Mouse (Mus musculus): ENCODE results near the gene Elmsan1. TPM values are rescaled to one million over a fixed set of nuclear protein-coding genes. Genes with fewer than 3 reads are reported as not detected.

Gene Elmsan1
- 7.1 and 7.4 TPM in 2 replicates for polyA plus RNA-seq (2014; fragmentation: Nextera tagmentation; extraction: Ambion mirVana)

DNA sequence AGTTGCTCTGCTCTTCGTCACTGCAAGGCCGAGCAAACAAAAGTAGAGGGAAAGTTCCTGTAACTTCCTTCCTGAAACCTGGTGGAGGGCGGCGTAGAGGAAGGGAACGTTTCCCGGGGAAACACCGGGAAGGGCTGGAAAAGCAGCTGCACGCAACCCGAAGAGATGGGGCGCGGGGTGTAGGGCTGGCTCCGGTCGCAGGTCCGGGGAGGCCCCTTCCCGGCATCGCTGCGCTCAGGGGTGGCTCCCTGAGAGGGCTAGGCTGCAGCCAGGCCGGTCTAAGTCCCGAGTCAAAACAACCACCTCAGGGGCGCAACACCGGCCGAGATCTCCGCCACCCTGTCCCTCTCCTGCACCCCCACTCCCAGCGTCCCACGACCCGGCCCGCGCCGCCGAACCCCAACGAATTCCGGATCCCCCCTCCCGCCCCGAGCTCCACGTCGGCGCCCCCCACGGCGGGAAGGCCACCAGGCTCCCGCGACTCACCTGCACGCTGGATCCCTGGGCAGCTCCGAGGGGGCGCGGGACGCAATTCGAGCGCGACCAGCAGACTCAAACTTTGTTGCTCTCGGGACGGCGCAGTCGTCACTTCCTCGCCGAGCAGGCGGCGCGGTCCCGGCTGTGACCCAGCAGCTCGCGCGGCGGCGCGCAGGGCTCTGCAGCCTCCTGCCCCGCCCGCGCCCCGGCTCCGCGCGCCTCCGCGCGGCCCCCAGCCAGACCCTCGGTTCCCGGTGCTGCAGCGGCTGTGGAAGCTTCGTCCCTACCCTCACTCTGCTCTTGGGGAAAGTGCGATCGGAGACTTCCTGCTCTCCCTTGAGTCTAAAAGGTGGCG lies at the start of gene Elmsan1:
Gene Elmsan1, minus strand, starts transcription at position 593 of the 832 bp plus-strand sequence.
- Histone ChIP-seq H3K4me3 (ENCODE audit: control insufficient read depth in 1 of 2, insufficient read depth in 1 of 2, low read depth in 1 of 2, low read length in 2 of 2) (peak within 1 kb of the TSS; percentile 65 to 74), H3K27ac (replicated peaks in 1 of 2; ENCODE audit: control insufficient read depth in 1 of 2, insufficient read depth in 1 of 2, low read depth in 2 of 2, low read length in 2 of 2) (peak within 1 kb of the TSS; percentile 87 to 93), H3K9me3 (ENCODE audit: control insufficient read depth, low read length) (no peaks in the 10 kb centered on the region), H3K36me3 (ENCODE audit: control insufficient read depth, insufficient read depth, low read length) (peaks cover 8% of the 10 kb centered on the region; the same call in 1 of the 2 replicates), H3K9ac (ENCODE audit: low read length) (peak within 1 kb of the TSS; percentile 88), H3K4me2 (ENCODE audit: low read length) (peak within 1 kb of the TSS; percentile 91), H3K4me1 (ENCODE audit: control insufficient read depth in 2 of 2, insufficient read depth in 2 of 2, low read length in 2 of 2) (peaks cover 29 to 52% of the 10 kb centered on the region in 2 experiments), H3K27me3 (ENCODE audit: control insufficient read depth, insufficient read depth, low read length) (no peaks in the 10 kb centered on the region)
- ATAC-seq (ENCODE audit: insufficient number of reproducible peaks, insufficient read depth, low FRiP score, low read depth): peak; percentile 79
- WGBS: under 1% methylated on average over 78 of the region's 82 CpGs

DNA sequence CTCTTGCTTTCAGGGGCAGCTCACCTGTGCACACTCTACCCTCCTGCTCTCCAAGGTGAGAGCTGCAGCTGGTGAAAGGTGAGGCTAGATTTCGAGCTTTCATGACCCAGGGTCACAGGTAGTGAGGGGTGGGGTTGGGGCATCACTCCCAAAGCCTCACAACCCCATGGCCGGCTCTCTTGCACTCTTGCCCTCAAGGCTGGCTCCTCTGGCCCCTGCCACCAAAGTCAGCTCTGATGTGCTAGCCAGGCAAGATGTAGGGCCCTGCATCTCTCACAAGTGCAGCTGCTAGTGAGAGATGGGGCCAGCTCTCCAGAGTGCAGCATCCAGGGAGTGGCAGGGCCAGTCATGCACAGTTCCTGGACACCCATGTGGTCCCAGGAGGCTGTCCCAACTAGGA lies 48.6 kb upstream of the Elmsan1 start:
- no peak overlapping the region for H3K4me3 ChIP-seq (ENCODE audit: control insufficient read depth in 1 of 2, insufficient read depth in 1 of 2, low read depth in 1 of 2, low read length in 2 of 2)
- H3K9me3 ChIP-seq (ENCODE audit: control insufficient read depth, low read length): no peaks in the 10 kb centered on the region
- H3K27ac ChIP-seq (replicated peaks in 1 of 2; ENCODE audit: control insufficient read depth in 1 of 2, insufficient read depth in 1 of 2, low read depth in 2 of 2, low read length in 2 of 2): no peak overlapping the region
- ATAC-seq (ENCODE audit: insufficient number of reproducible peaks, insufficient read depth, low FRiP score, low read depth): no peak
- WGBS: 52% methylated on average over 2 of the region's 2 CpGs
- H3K9ac ChIP-seq (ENCODE audit: low read length): no peak overlapping the region
- no peaks in the 10 kb centered on the region for H3K27me3 ChIP-seq (ENCODE audit: control insufficient read depth, insufficient read depth, low read length)
- no peaks in the 10 kb centered on the region for H3K36me3 ChIP-seq (ENCODE audit: control insufficient read depth, insufficient read depth, low read length)
- no peak overlapping the region for H3K4me2 ChIP-seq (ENCODE audit: low read length)
- H3K4me1 ChIP-seq (ENCODE audit: control insufficient read depth in 2 of 2, insufficient read depth in 2 of 2, low read length in 2 of 2): no peaks in the 10 kb centered on the region

- H3K9me3 ChIP-seq (ENCODE audit: control insufficient read depth, low read length): no peaks in the 10 kb centered on the region
- H3K4me1 ChIP-seq (ENCODE audit: control insufficient read depth in 2 of 2, insufficient read depth in 2 of 2, low read length in 2 of 2): no peaks in the 10 kb centered on the region
- no peaks in the 10 kb centered on the region for H3K36me3 ChIP-seq (ENCODE audit: control insufficient read depth, insufficient read depth, low read length)
- H3K4me2 ChIP-seq (ENCODE audit: low read length): no peak overlapping the region
- ATAC-seq (ENCODE audit: insufficient number of reproducible peaks, insufficient read depth, low FRiP score, low read depth): no peak
- H3K4me3 ChIP-seq (ENCODE audit: control insufficient read depth in 1 of 2, insufficient read depth in 1 of 2, low read depth in 1 of 2, low read length in 2 of 2): no peak overlapping the region
- WGBS: 67% methylated on average over 7 of the region's 7 CpGs
- H3K27ac ChIP-seq (replicated peaks in 1 of 2; ENCODE audit: control insufficient read depth in 1 of 2, insufficient read depth in 1 of 2, low read depth in 2 of 2, low read length in 2 of 2): no peak overlapping the region
- no peak overlapping the region for H3K9ac ChIP-seq (ENCODE audit: low read length)
- H3K27me3 ChIP-seq (ENCODE audit: control insufficient read depth, insufficient read depth, low read length): no peaks in the 10 kb centered on the region
Measured at GRCm38 (mm10) chr12:84260363-84260762, 41.7 kb upstream of the Elmsan1 start.

GRCm38 (mm10) chr12:84254886-84255285 lies 36.2 kb upstream of the Elmsan1 start:
- ATAC-seq (ENCODE audit: insufficient number of reproducible peaks, insufficient read depth, low FRiP score, low read depth): no peak
- 82% methylated on average over 5 of the region's 5 CpGs for WGBS
- H3K9me3 ChIP-seq (ENCODE audit: control insufficient read depth, low read length): no peaks in the 10 kb centered on the region
- H3K9ac ChIP-seq (ENCODE audit: low read length): no peak overlapping the region
- H3K27me3 ChIP-seq (ENCODE audit: control insufficient read depth, insufficient read depth, low read length): no peaks in the 10 kb centered on the region
- no peaks in the 10 kb centered on the region for H3K36me3 ChIP-seq (ENCODE audit: control insufficient read depth, insufficient read depth, low read length)
- no peak overlapping the region for H3K27ac ChIP-seq (replicated peaks in 1 of 2; ENCODE audit: control insufficient read depth in 1 of 2, insufficient read depth in 1 of 2, low read depth in 2 of 2, low read length in 2 of 2)
- H3K4me2 ChIP-seq (ENCODE audit: low read length): no peak overlapping the region
- no peaks in the 10 kb centered on the region for H3K4me1 ChIP-seq (ENCODE audit: control insufficient read depth in 2 of 2, insufficient read depth in 2 of 2, low read length in 2 of 2)
- H3K4me3 ChIP-seq (ENCODE audit: control insufficient read depth in 1 of 2, insufficient read depth in 1 of 2, low read depth in 1 of 2, low read length in 2 of 2): no peak overlapping the region

DNA sequence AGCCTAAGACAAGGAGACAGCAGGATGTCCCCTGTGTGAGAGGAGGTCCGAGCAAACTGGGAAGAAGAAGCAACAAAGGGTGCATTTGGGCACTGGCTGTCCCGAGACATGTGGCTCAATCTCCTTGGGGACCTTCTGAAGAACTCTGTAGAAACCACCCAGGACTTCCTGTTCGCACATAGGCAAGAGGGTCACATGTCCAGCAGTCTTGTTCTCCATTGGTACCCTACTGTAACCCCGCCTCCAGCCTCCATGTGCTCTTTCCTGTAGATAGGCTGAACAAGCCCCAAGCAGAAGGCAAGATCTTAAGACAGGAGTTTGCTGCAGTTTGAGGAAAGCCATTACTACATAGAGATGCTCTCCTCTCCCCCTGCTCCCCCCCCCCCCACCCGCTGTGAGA lies 34.1 kb upstream of the Elmsan1 start:
- Histone ChIP-seq H3K9me3 (ENCODE audit: control insufficient read depth, low read length) (no peaks in the 10 kb centered on the region), H3K9ac (ENCODE audit: low read length) (no peak overlapping the region), H3K27ac (replicated peaks in 1 of 2; ENCODE audit: control insufficient read depth in 1 of 2, insufficient read depth in 1 of 2, low read depth in 2 of 2, low read length in 2 of 2) (no peak overlapping the region), H3K4me1 (ENCODE audit: control insufficient read depth in 2 of 2, insufficient read depth in 2 of 2, low read length in 2 of 2) (no peaks in the 10 kb centered on the region), H3K27me3 (ENCODE audit: control insufficient read depth, insufficient read depth, low read length) (no peaks in the 10 kb centered on the region), H3K36me3 (ENCODE audit: control insufficient read depth, insufficient read depth, low read length) (no peaks in the 10 kb centered on the region), H3K4me2 (ENCODE audit: low read length) (no peak overlapping the region), H3K4me3 (ENCODE audit: control insufficient read depth in 1 of 2, insufficient read depth in 1 of 2, low read depth in 1 of 2, low read length in 2 of 2) (no peak overlapping the region)
- 86% methylated on average over 4 of the region's 5 CpGs for whole genome bisulfite sequencing
- ATAC-seq (ENCODE audit: insufficient number of reproducible peaks, insufficient read depth, low FRiP score, low read depth): no peak

- Histone ChIP-seq H3K27ac (replicated peaks in 1 of 2; ENCODE audit: control insufficient read depth in 1 of 2, insufficient read depth in 1 of 2, low read depth in 2 of 2, low read length in 2 of 2) (no peak overlapping the region), H3K4me3 (ENCODE audit: control insufficient read depth in 1 of 2, insufficient read depth in 1 of 2, low read depth in 1 of 2, low read length in 2 of 2) (no peak overlapping the region), H3K27me3 (ENCODE audit: control insufficient read depth, insufficient read depth, low read length) (no peaks in the 10 kb centered on the region), H3K4me2 (ENCODE audit: low read length) (no peak overlapping the region), H3K36me3 (ENCODE audit: control insufficient read depth, insufficient read depth, low read length) (no peaks in the 10 kb centered on the region), H3K9ac (ENCODE audit: low read length) (no peak overlapping the region), H3K9me3 (ENCODE audit: control insufficient read depth, low read length) (no peaks in the 10 kb centered on the region), H3K4me1 (ENCODE audit: control insufficient read depth in 2 of 2, insufficient read depth in 2 of 2, low read length in 2 of 2) (no peaks in the 10 kb centered on the region)
- WGBS: 9% methylated on average over 3 of the region's 3 CpGs
- no peak for ATAC-seq (ENCODE audit: insufficient number of reproducible peaks, insufficient read depth, low FRiP score, low read depth)
Measured at GRCm38 (mm10) chr12:84249217-84249616, 30.5 kb upstream of the Elmsan1 start.

DNA sequence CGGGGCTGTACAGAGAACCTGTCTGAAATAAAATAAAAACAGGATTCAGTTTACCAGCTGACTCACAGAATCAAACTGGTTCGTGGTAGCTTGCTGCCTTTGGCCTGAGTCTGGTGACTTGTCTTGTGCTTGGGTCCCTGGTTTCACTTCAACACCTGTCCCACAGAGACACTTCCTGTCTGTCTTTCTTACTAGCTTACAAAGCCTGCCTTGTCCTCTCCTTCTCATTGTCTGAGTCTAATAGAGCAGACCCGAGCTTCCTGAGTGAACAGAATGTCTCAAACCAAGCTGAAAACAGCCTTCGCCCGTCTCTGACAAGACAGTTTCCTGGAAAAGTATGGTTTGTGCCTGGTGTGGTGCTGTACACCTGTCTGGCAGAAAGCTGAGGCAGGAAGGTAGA lies 27.0 kb upstream of the Elmsan1 start:
- Histone ChIP-seq H3K36me3 (ENCODE audit: control insufficient read depth, insufficient read depth, low read length) (no peaks in the 10 kb centered on the region), H3K27me3 (ENCODE audit: control insufficient read depth, insufficient read depth, low read length) (no peaks in the 10 kb centered on the region), H3K4me2 (ENCODE audit: low read length) (no peak overlapping the region), H3K4me1 (ENCODE audit: control insufficient read depth in 2 of 2, insufficient read depth in 2 of 2, low read length in 2 of 2) (no peaks in the 10 kb centered on the region), H3K9me3 (ENCODE audit: control insufficient read depth, low read length) (no peaks in the 10 kb centered on the region), H3K4me3 (ENCODE audit: control insufficient read depth in 1 of 2, insufficient read depth in 1 of 2, low read depth in 1 of 2, low read length in 2 of 2) (no peak overlapping the region), H3K9ac (ENCODE audit: low read length) (no peak overlapping the region), H3K27ac (replicated peaks in 1 of 2; ENCODE audit: control insufficient read depth in 1 of 2, insufficient read depth in 1 of 2, low read depth in 2 of 2, low read length in 2 of 2) (no peak overlapping the region)
- WGBS: 67% methylated on average over 5 of the region's 5 CpGs
- no peak for ATAC-seq (ENCODE audit: insufficient number of reproducible peaks, insufficient read depth, low FRiP score, low read depth)
